Mouse (Mus musculus) stomach, embryonic 14.5 days (tissue): ENCODE data around the gene Pigb. TPM values are rescaled to one million over a fixed set of nuclear protein-coding genes. Genes with fewer than 3 reads are reported as not detected.

Experiments
- ATAC-seq: fragments of 200-750 bp; cut with Nextera tagmentation; 2 replicates; pipeline ENCODE4 v1.8.0; 2017; ENCODE audit warnings: low read depth, moderate TSS enrichment; ENCODE audit not compliant: insufficient number of reproducible peaks, insufficient read depth, low FRiP score
- H3K27ac ChIP-seq: fragments of 300-500 bp; sonication (generic); 2 replicates; pipeline ENCODE4 v1.5.1; 2014; ENCODE audit warnings: mild to moderate bottlenecking, low read length, moderate library complexity, mixed read lengths
- H3K27me3 ChIP-seq: fragments of 300-500 bp; sonication (generic); 2 replicates; pipeline ENCODE4 v1.6.1; 2014; ENCODE audit warnings: low read length, control low read depth, mixed read lengths; ENCODE audit not compliant: control insufficient read depth, insufficient read depth
- H3K36me3 ChIP-seq: fragments of 300-500 bp; sonication (generic); 2 replicates; pipeline ENCODE4 v1.6.1; 2014; ENCODE audit warnings: mild to moderate bottlenecking, control low read depth, low read length, moderate library complexity, mixed read lengths; ENCODE audit not compliant: control insufficient read depth, insufficient read depth
- H3K4me1 ChIP-seq: fragments of 300-500 bp; sonication (generic); 2 replicates; pipeline ENCODE4 v1.6.1; 2014; ENCODE audit warnings: low read length, control low read depth, mixed read lengths; ENCODE audit not compliant: control insufficient read depth, insufficient read depth
- H3K4me2 ChIP-seq: fragments of 300-500 bp; sonication (generic); replicated peaks from 2 replicates; pipeline ENCODE4 v1.6.1; 2014; ENCODE audit warnings: low read depth, low read length, control low read depth
- H3K4me3 ChIP-seq: fragments of 300-500 bp; sonication (generic); 2 replicates; pipeline ENCODE4 v1.5.1; 2014; ENCODE audit warnings: low read depth, low read length, control low read depth
- H3K9ac ChIP-seq: fragments of 300-500 bp; sonication (generic); replicated peaks from 2 replicates; pipeline ENCODE4 v1.6.1; 2014; ENCODE audit warnings: low read depth, mild to moderate bottlenecking, control low read depth, low read length, moderate library complexity, mixed read lengths
- H3K9me3 ChIP-seq: fragments of 300-500 bp; sonication (generic); 2 replicates; pipeline ENCODE4 v1.6.1; 2016; ENCODE audit warnings: low read depth, low read length, control low read depth; ENCODE audit not compliant: control insufficient read depth
- whole genome bisulfite sequencing: fragments of 180-500 bp; shearing (Covaris S2); extraction: QIAGEN DNeasy Blood & Tissue Kit; methylation state at CpG from one replicate; pipeline ENCODE4 v1.1.7; 2014; 5-methylcytosine and 5-hydroxymethylcytosine counted together
- polyA plus RNA-seq: library from polyadenylated mRNA; unstranded; fragments of >200 nt; fragmentation: Nextera tagmentation; extraction: Ambion mirVana; gene quantifications from 2 replicates; pipeline ENCODE4 v1.2.1, GENCODE M21; 2014

The Pigb gene
- polyA plus RNA-seq, 1 experiment from 2014 or later, result 20.0 TPM

DNA sequence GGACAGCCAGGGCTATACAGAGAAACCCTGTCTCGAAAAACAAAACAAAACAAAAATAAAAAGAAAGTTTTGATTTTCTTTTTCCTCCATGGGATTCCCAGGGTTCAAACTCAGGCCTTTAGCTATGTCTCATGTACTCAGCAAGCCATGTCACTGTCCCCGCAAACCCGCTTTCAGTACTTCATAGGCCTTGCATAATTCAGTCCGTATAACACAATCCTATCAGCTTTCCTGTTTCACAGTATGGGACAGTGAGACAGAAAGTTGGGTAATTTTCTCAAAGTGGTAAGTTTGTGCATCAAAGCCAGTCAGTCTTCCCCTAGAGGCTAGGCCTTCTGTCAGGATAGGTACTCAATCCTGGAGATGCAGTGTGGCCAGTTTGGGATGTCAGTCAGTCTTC, 19.0 kb upstream of the Pigb start:
- Histone ChIP-seq H3K4me1 (0 out of 2 replicates have a peak, but pooled peaks cover 4% of the 10 kb centered on the region), H3K9ac (no peak overlapping the region), H3K27ac (no peak overlapping the region), H3K4me3 (no peak overlapping the region), H3K4me2 (no peak overlapping the region), H3K27me3 (no peaks in the 10 kb centered on the region), H3K9me3 (no peaks in the 10 kb centered on the region), H3K36me3 (no peaks in the 10 kb centered on the region)
- WGBS, result 91% methylated on average over 4 of the region's 4 CpGs
- no peak for ATAC-seq

DNA sequence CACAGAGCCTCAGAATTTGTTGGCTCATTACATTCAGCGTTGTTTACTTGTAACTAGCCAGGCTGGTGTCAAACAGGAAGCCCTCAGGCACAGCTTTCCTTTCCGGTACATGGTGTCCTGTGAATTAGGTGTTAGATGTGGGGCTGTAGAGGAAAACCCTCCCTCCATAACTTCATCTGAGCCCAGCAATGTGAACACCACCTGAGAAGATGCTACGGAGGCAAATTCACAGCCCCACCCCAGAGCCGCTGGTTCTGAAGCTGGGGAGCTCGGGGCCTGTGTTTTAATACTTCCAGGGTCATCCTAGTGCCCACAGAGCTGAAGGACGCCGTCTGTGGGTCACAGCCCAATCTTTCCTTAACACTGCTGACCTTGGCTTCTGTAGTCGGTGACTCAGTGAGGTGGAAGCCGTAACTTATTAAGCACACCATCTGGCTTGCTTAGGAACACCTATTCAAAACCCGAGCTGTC, 15.3 kb upstream of the Pigb start:
- Histone ChIP-seq H3K4me2 (no peak overlapping the region), H3K4me1 (no peaks in the 10 kb centered on the region; the same call in 1 of the 2 replicates), H3K36me3 (no peaks in the 10 kb centered on the region), H3K9ac (no peak overlapping the region), H3K4me3 (no peak overlapping the region), H3K9me3 (no peaks in the 10 kb centered on the region), H3K27ac (no peak overlapping the region), H3K27me3 (no peaks in the 10 kb centered on the region)
- WGBS, result 46% methylated on average over 10 of the region's 10 CpGs
- no peak for ATAC-seq

DNA sequence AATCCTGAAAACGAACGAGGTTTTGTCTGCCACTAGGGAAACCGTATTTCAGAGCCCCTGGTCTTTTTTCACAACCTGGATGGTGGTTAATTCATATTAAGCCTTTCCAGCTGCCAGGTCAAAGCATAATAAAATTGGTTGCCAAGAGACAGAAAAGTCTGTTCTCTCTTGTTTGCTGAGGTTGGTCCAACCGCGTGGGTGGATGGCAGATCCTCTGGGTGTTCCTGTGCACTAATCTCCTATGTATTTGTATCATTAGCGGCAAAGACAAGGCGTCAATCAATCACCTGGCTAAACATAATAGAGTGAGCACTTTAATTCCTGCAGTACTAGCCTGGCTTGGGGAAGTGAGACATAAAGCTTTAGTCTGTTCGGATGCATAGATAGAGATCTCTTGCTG, 10.4 kb upstream of the Pigb start:
- Histone ChIP-seq H3K9me3 (no peaks in the 10 kb centered on the region), H3K4me1 (peaks cover 6% of the 10 kb centered on the region; the same call in 1 of the 2 replicates), H3K27me3 (no peaks in the 10 kb centered on the region), H3K4me3 (no peak overlapping the region), H3K9ac (no peak overlapping the region), H3K27ac (no peak overlapping the region), H3K36me3 (no peaks in the 10 kb centered on the region), H3K4me2 (no peak overlapping the region)
- WGBS, result 39% methylated on average over 8 of the region's 8 CpGs
- no peak for ATAC-seq

DNA sequence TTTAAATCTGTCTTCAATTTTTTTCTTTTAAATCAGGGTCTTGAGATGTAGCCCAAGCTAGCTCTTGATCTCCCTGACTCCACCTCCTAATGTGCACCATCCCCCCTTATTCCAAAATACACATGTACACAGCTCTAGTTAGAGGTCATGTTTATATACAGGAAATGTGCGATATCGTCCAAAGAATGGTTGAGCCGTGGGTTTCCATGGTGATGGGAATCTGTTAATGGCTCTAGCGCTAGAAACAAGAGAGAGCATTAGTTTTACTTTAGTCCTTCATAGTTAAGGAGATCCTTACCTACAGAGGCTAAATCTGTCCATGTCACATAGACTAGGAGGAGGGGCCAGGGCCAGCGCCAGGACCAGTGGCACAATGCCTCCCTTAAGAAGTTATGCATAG, 9.7 kb upstream of the Pigb start:
- Histone ChIP-seq H3K9me3 (no peaks in the 10 kb centered on the region), H3K4me1 (peaks cover 12% of the 10 kb centered on the region; the same call in 1 of the 2 replicates), H3K4me2 (no peak overlapping the region), H3K27ac (no peak overlapping the region), H3K27me3 (no peaks in the 10 kb centered on the region), H3K4me3 (no peak overlapping the region), H3K36me3 (no peaks in the 10 kb centered on the region), H3K9ac (no peak overlapping the region)
- no peak for ATAC-seq
- 17% methylated on average over 5 of the region's 5 CpGs for WGBS

DNA sequence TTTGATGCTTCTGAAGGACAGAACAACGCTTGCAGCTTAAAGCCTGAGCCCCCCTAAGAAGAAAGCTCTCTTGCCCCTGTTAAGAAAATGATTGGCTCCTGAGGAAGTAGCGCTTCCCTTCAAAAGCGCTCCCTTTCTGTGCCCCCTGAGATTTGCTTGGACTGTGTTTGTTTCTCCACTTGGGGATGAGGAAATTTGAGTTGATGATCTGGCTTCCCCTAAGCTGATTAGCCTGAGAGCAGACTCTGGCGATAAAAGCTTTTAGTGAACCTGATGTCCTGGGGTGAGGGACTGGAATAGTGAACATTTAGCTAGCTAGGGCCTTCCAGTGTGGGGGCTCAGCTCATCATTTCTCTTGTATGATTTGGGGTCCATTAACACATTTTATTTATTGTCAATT, 8.7 kb upstream of the Pigb start:
- Histone ChIP-seq H3K27me3 (no peaks in the 10 kb centered on the region), H3K4me1 (peaks cover 19% of the 10 kb centered on the region; the same call in 1 of the 2 replicates), H3K27ac (no peak overlapping the region), H3K36me3 (no peaks in the 10 kb centered on the region), H3K9ac (no peak overlapping the region), H3K4me3 (no peak overlapping the region), H3K9me3 (no peaks in the 10 kb centered on the region), H3K4me2 (no peak overlapping the region)
- ATAC-seq, result no peak
- 30% methylated on average over 4 of the region's 4 CpGs for WGBS

DNA sequence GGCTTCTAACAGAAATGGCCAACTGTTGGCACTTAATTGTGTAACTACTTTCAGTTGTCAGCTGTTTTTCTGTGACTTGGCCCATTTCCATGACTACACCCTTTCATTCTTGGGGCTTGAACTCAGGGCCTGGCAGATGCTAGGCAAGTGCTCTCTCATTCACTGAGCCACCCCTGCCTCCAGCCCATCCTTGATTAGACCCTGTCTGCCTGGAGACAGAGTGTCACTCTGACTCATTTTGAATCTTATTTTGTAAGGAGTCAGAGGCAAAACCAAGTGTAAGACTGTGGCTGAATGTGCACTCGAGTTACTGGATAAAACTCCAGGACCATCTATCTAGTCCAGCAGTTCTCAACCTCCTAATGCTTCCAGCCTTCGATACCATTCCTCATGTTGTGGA, 7.7 kb upstream of the Pigb start:
- Histone ChIP-seq H3K27me3 (no peaks in the 10 kb centered on the region), H3K4me1 (peaks cover 19% of the 10 kb centered on the region; the same call in 1 of the 2 replicates), H3K9ac (no peak overlapping the region), H3K27ac (no peak overlapping the region), H3K9me3 (no peaks in the 10 kb centered on the region), H3K36me3 (no peaks in the 10 kb centered on the region), H3K4me2 (no peak overlapping the region), H3K4me3 (no peak overlapping the region)
- WGBS, result 85% methylated on average over 2 of the region's 2 CpGs
- ATAC-seq, result no peak

DNA sequence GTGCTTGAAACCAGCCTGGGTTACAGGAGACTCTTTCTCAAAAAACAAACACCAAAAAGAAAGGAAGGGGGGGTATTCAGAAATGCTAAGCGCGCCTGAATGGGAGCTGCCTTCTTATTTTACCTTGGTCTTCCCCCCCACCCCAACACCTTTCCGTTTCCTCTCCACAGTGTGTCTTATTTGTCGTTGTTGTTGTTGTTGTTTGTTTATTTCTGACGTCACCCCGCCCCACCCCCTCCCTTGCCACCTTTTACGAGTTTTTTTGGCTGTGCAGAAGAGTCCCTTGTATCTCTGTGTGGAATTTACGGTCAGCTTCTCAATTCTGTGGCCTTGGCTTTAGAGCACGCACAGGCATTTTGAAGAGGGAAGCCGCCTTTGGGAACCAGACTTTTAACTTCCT, 5.5 kb upstream of the Pigb start:
- Histone ChIP-seq H3K4me3 (peak overlapping the region; percentile 47), H3K4me1 (peaks cover 19% of the 10 kb centered on the region; the same call in 1 of the 2 replicates), H3K9me3 (no peaks in the 10 kb centered on the region), H3K36me3 (no peaks in the 10 kb centered on the region), H3K4me2 (peak overlapping the region; percentile 89), H3K9ac (no peak overlapping the region), H3K27me3 (no peaks in the 10 kb centered on the region), H3K27ac (no peak overlapping the region)
- ATAC-seq, result no peak
- 61% methylated on average over 10 of the region's 10 CpGs for WGBS

DNA sequence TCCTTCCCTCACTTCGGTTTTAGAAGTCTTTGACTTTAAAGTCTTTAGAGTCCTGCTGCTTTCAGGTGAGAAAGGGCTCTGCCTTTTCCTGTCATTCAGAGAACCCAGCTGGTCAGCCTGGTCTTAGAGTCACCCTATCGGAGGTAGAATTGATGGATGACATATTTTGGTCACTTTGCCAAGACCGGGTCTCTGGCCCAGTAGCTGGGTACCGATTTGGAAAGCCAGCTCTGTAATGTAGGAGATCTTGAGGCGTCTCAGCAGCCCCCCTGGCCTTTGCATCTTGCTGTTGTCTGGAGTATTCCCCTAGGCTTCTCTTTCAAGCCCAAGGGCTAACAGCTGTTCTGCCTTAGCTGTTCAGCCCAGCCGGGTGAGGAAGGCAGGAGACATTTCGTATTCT, 5.0 kb upstream of the Pigb start:
- H3K4me1 ChIP-seq, result peaks cover 23% of the 10 kb centered on the region; the same call in 1 of the 2 replicates
- no peaks in the 10 kb centered on the region for H3K9me3 ChIP-seq
- H3K4me3 ChIP-seq, result peak overlapping the region; percentile 47
- peak overlapping the region; percentile 89 for H3K4me2 ChIP-seq
- H3K36me3 ChIP-seq, result no peaks in the 10 kb centered on the region
- no peaks in the 10 kb centered on the region for H3K27me3 ChIP-seq
- no peak overlapping the region; the same call in 1 of the 2 replicates for H3K27ac ChIP-seq
- WGBS, result 7% methylated on average over 7 of the region's 7 CpGs
- ATAC-seq, result no peak
- peak overlapping the region; percentile 36; the same call in 1 of the 2 replicates for H3K9ac ChIP-seq
